ENCODE assay signal across 21 mouse cellular contexts in genomic region chr4:50106557-50106956, GRCm38 (mm10).
"Had no signal": no experiment of that assay in that cellular context is flagged by ENCODE, and none has a peak within 500 bp of the region (broad histone marks: within the 10 kb centered on the region; RNA-seq: fewer than 3 reads in every experiment).

No protein-coding gene starts in this region.

- H3K9me3 ChIP-seq: lung, embryonic 15.5 days; megakaryocyte, embryonic 14.5 days; midbrain, embryonic 13.5 days; midbrain, embryonic 15.5 days; neural tube, embryonic 13.5 days; neural tube, embryonic 15.5 days; stomach, embryonic 15.5 days had no signal

- H3K27me3 ChIP-seq: lung, embryonic 15.5 days; megakaryocyte, embryonic 14.5 days; midbrain, embryonic 13.5 days; midbrain, embryonic 15.5 days; neural tube, embryonic 13.5 days; neural tube, embryonic 15.5 days; stomach, embryonic 15.5 days had no signal

- H3K4me1 ChIP-seq: lung, embryonic 15.5 days; megakaryocyte, embryonic 14.5 days; midbrain, embryonic 13.5 days; midbrain, embryonic 15.5 days; neural tube, embryonic 13.5 days; neural tube, embryonic 15.5 days; stomach, embryonic 15.5 days had no signal

- H3K4me3 ChIP-seq: lung, embryonic 15.5 days; megakaryocyte, embryonic 14.5 days; midbrain, embryonic 13.5 days; midbrain, embryonic 15.5 days; myocyte; neural tube, embryonic 13.5 days; neural tube, embryonic 15.5 days; stomach, embryonic 15.5 days had no signal

- DNase-seq: lung, adult 18-20 months; lung, postnatal 14 days; lung, postnatal 36 days; retina, postnatal 1 day; right cerebral cortex, adult 18-20 months; right cerebral cortex, postnatal 14 days; thymus, adult 2 months; thymus, postnatal 25 days; thymus, postnatal 4 days had no signal

- ATAC-seq: lung, postnatal 0 days; midbrain, embryonic 13.5 days; midbrain, embryonic 15.5 days had no signal

- H3K4me2 ChIP-seq: lung, embryonic 15.5 days; midbrain, embryonic 11.5 days; midbrain, embryonic 13.5 days; midbrain, embryonic 15.5 days; neural tube, embryonic 13.5 days; neural tube, embryonic 15.5 days; stomach, embryonic 15.5 days had no signal

- H3K27ac ChIP-seq: liver, embryonic 14.5 days; lung, embryonic 15.5 days; midbrain, embryonic 13.5 days; midbrain, embryonic 15.5 days; neural tube, embryonic 13.5 days; neural tube, embryonic 15.5 days; stomach, embryonic 15.5 days; stomach, postnatal 0 days had no signal

- H3K9ac ChIP-seq: liver, embryonic 14.5 days; lung, embryonic 15.5 days; midbrain, embryonic 13.5 days; midbrain, embryonic 15.5 days; neural tube, embryonic 13.5 days; neural tube, embryonic 15.5 days; stomach, embryonic 15.5 days had no signal

- H3K36me3 ChIP-seq: lung, embryonic 15.5 days; midbrain, embryonic 13.5 days; midbrain, embryonic 15.5 days; neural tube, embryonic 13.5 days; neural tube, embryonic 15.5 days; stomach, embryonic 15.5 days had no signal
